Mouse (Mus musculus): ENCODE results near the gene Cfap43. TPM values are rescaled to one million over a fixed set of nuclear protein-coding genes. Genes with fewer than 3 reads are reported as not detected.
A peak's percentile ranks its signal among the peaks of the same experiment; 100 is the strongest.

Gene Cfap43
- total and polyA plus RNA-seq, 2 experiments from 2014 or later, result 2.8 TPM

GRCm38 (mm10) chr19:47900012-47900411 is 19.1 kb downstream of the Cfap43 start:
- H3K27ac ChIP-seq, result no peak overlapping the region
- no peak for DNase-seq (ENCODE audit: low spot score)
- WGBS, result 66% methylated on average over 6 of the region's 6 CpGs
- no peak for ATAC-seq
- no peak overlapping the region for H3K9ac ChIP-seq (replicated peaks; ENCODE audit: low read length)
- peaks cover 7% of the 10 kb centered on the region; the same call in 1 of the 2 replicates for H3K4me1 ChIP-seq (ENCODE audit: insufficient read depth, low read length)
- no peaks in the 10 kb centered on the region for H3K9me3 ChIP-seq (ENCODE audit: low read length)
- TF ChIP-seq CTCF (IDR thresholded peaks at IDR 0.05; ENCODE audit: low read depth), result peak; percentile 52
- H3K4me2 ChIP-seq (ENCODE audit: low read depth, low read length), result no peak overlapping the region
- H3K4me3 ChIP-seq (ENCODE audit: low read length), result no peak overlapping the region
- H3K27me3 ChIP-seq (ENCODE audit: insufficient read depth, low read length), result no peaks in the 10 kb centered on the region
- H3K36me3 ChIP-seq (ENCODE audit: insufficient read depth, low read length), result no peaks in the 10 kb centered on the region

DNA sequence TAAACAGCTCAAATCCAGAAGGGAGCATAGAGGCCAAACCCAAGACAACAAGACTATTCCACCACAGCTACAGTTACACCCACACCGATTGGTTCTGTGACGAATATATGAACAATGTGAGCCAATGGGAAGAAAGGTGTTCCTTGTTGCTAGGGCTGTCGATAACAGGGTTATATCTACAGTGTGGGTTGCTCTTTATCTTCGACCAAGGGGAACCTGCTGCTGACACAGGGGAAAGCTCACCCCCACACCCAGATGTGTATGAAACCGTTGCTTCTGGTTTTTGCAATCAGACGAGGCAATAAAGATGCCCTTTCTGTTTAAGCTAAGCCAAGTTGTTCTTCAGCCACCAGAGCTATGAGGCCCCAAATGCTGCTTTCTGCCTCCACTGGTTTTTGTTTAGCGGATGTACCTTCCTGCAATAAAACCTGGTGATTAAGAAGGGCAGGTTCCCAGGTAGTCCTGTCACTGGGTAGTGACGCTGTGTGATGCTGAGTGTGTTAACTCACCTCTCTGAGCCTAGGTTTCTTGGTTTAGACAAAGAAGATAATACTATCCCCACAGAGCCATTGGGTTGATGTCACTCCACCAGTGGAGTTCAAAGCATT is 20.5 kb downstream of the Cfap43 start:
- Histone ChIP-seq H3K4me1 (ENCODE audit: insufficient read depth, low read length) (peaks cover 4% of the 10 kb centered on the region; the same call in 1 of the 2 replicates), H3K27ac (no peak overlapping the region), H3K4me3 (ENCODE audit: low read length) (no peak overlapping the region), H3K9me3 (ENCODE audit: low read length) (no peaks in the 10 kb centered on the region), H3K36me3 (ENCODE audit: insufficient read depth, low read length) (no peaks in the 10 kb centered on the region), H3K4me2 (ENCODE audit: low read depth, low read length) (no peak overlapping the region), H3K27me3 (ENCODE audit: insufficient read depth, low read length) (no peaks in the 10 kb centered on the region), H3K9ac (replicated peaks; ENCODE audit: low read length) (no peak overlapping the region)
- DNase-seq (ENCODE audit: low spot score), result no peak
- TF ChIP-seq CTCF (IDR thresholded peaks at IDR 0.05; ENCODE audit: low read depth), result no peak
- 87% methylated on average over 8 of the region's 8 CpGs for WGBS
- no peak for ATAC-seq

GRCm38 (mm10) chr19:47893092-47893491 is 26.0 kb downstream of the Cfap43 start:
- WGBS, result 82% methylated on average over 6 of the region's 6 CpGs
- Histone ChIP-seq H3K27me3 (ENCODE audit: insufficient read depth, low read length) (no peaks in the 10 kb centered on the region), H3K4me2 (ENCODE audit: low read depth, low read length) (no peak overlapping the region), H3K36me3 (ENCODE audit: insufficient read depth, low read length) (no peaks in the 10 kb centered on the region), H3K9me3 (ENCODE audit: low read length) (no peaks in the 10 kb centered on the region), H3K27ac (no peak overlapping the region), H3K4me3 (ENCODE audit: low read length) (no peak overlapping the region), H3K4me1 (ENCODE audit: insufficient read depth, low read length) (no peaks in the 10 kb centered on the region), H3K9ac (replicated peaks; ENCODE audit: low read length) (no peak overlapping the region)
- TF ChIP-seq CTCF (IDR thresholded peaks at IDR 0.05; ENCODE audit: low read depth), result no peak
- no peak for DNase-seq (ENCODE audit: low spot score)
- ATAC-seq, result no peak

- no peak for DNase-seq (ENCODE audit: low spot score)
- Histone ChIP-seq H3K9me3 (ENCODE audit: low read length) (no peaks in the 10 kb centered on the region), H3K27me3 (ENCODE audit: insufficient read depth, low read length) (no peaks in the 10 kb centered on the region), H3K4me1 (ENCODE audit: insufficient read depth, low read length) (no peaks in the 10 kb centered on the region), H3K9ac (replicated peaks; ENCODE audit: low read length) (no peak overlapping the region), H3K27ac (no peak overlapping the region), H3K4me3 (ENCODE audit: low read length) (no peak overlapping the region), H3K4me2 (ENCODE audit: low read depth, low read length) (no peak overlapping the region), H3K36me3 (ENCODE audit: insufficient read depth, low read length) (no peaks in the 10 kb centered on the region)
- no peak for TF ChIP-seq CTCF (IDR thresholded peaks at IDR 0.05; ENCODE audit: low read depth)
- WGBS, result 81% methylated on average over 11 of the region's 11 CpGs
- ATAC-seq, result no peak
Measured at GRCm38 (mm10) chr19:47891562-47892312, 27.4 kb downstream of the Cfap43 start.

DNA sequence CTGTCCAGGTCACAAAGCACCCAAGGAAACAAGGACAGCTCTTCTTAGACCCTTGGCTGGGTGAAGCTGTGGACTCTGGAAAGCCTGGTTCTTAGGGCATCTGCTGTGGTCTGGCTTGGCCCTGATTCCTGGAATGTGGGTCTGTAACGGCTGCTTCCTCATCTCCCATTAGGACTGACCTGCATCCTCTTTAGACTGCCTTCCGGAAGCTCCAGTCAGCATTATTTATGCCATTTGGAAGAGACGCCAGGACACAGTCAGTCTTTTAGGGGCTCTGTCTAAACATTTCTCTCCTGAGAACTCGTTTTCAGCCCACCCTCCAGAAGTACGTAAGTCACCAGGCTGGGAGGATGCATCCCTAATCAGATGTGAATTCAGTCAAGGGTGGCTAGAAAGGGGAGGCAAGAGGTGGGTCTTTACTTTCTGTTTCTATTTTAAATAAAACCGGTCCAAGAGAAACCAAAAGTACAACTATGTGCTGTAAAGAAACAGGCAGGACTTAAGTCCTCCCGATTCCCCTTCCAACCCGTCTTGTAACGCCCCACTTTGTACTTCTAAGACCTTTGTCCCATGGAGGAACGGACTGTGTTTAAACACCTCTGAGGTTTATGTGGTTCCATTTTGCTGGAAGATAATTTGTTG is 28.5 kb downstream of the Cfap43 start:
- no peak for TF ChIP-seq CTCF (IDR thresholded peaks at IDR 0.05; ENCODE audit: low read depth)
- DNase-seq (ENCODE audit: low spot score), result no peak

DNA sequence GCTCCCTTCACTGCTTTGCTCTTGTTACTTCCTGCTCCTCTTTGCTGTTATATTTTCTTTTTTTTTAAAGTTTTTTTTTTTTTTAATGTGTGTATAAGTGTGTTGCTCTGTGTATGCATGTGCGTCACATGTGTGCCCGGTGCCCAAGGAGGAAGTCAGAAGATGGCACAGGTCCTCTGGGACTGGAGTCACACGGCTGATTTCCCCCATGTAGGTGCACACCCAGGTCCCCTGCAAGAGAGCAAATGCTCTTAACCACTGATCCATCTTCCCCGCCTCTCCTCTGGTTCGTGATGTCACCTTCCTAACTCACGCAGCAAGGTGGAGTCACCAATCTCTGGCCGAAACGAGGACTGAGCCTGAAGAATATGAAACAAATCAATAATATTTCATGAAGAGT is 31.1 kb downstream of the Cfap43 start:
- WGBS, result 93% methylated on average over 8 of the region's 8 CpGs
- Histone ChIP-seq H3K9me3 (ENCODE audit: low read length) (no peaks in the 10 kb centered on the region), H3K27ac (no peak overlapping the region), H3K9ac (replicated peaks; ENCODE audit: low read length) (no peak overlapping the region), H3K4me1 (ENCODE audit: insufficient read depth, low read length) (no peaks in the 10 kb centered on the region), H3K4me2 (ENCODE audit: low read depth, low read length) (no peak overlapping the region), H3K36me3 (ENCODE audit: insufficient read depth, low read length) (no peaks in the 10 kb centered on the region), H3K27me3 (ENCODE audit: insufficient read depth, low read length) (no peaks in the 10 kb centered on the region), H3K4me3 (ENCODE audit: low read length) (no peak overlapping the region)
- DNase-seq (ENCODE audit: low spot score) (no peak), ATAC-seq (no peak)
- TF ChIP-seq CTCF (IDR thresholded peaks at IDR 0.05; ENCODE audit: low read depth), result no peak

More for the DNA sequence above, 28.5 kb downstream of the Cfap43 start:
- no peaks in the 10 kb centered on the region for H3K9me3 ChIP-seq (ENCODE audit: low read length)
- H3K27ac ChIP-seq, result no peak overlapping the region
- no peak overlapping the region for H3K9ac ChIP-seq (replicated peaks; ENCODE audit: low read length)
- no peak overlapping the region for H3K4me3 ChIP-seq (ENCODE audit: low read length)
- WGBS, result 74% methylated on average over 10 of the region's 10 CpGs
- no peak for ATAC-seq
- no peaks in the 10 kb centered on the region for H3K36me3 ChIP-seq (ENCODE audit: insufficient read depth, low read length)
- H3K4me2 ChIP-seq (ENCODE audit: low read depth, low read length), result no peak overlapping the region
- no peaks in the 10 kb centered on the region for H3K27me3 ChIP-seq (ENCODE audit: insufficient read depth, low read length)
- H3K4me1 ChIP-seq (ENCODE audit: insufficient read depth, low read length), result no peaks in the 10 kb centered on the region
